Mouse (Mus musculus): ENCODE data around the gene Xiap. TPM values are rescaled to one million over a fixed set of nuclear protein-coding genes. Genes with fewer than 3 reads are reported as not detected.

Gene Xiap
- polyA plus RNA-seq, 1 experiment from 2014 or later: 11.3 TPM

GRCm38 (mm10) chrX:42050652-42051643 is 8.5 kb upstream of the Xiap start:
- Histone ChIP-seq H3K27me3 (replicated peaks) (no peaks in the 10 kb centered on the region), H3K4me2 (no peak overlapping the region), H3K4me1 (no peaks in the 10 kb centered on the region), H3K9ac (replicated peaks) (no peak overlapping the region), H3K4me3 (replicated peaks) (no peak overlapping the region), H3K36me3 (no peaks in the 10 kb centered on the region), H3K27ac (replicated peaks) (no peak overlapping the region), H3K9me3 (replicated peaks) (no peaks in the 10 kb centered on the region)
- no peak for ATAC-seq (ENCODE audit: low FRiP score)
- 80% methylated on average over 5 of the region's 5 CpGs for WGBS

GRCm38 (mm10) chrX:42057012-42057411 is 2.5 kb upstream of the Xiap start:
- no peaks in the 10 kb centered on the region for H3K27me3 ChIP-seq (replicated peaks)
- no peaks in the 10 kb centered on the region for H3K36me3 ChIP-seq
- ATAC-seq (ENCODE audit: low FRiP score): no peak
- H3K9me3 ChIP-seq (replicated peaks): no peaks in the 10 kb centered on the region
- no peak overlapping the region for H3K27ac ChIP-seq (replicated peaks)
- no peaks in the 10 kb centered on the region for H3K4me1 ChIP-seq
- 81% methylated on average over 5 of the region's 5 CpGs for WGBS
- H3K4me2 ChIP-seq: no peak overlapping the region
- H3K4me3 ChIP-seq (replicated peaks): no peak overlapping the region
- no peak overlapping the region for H3K9ac ChIP-seq (replicated peaks)

GRCm38 (mm10) chrX:42057873-42058272 is 1.6 kb upstream of the Xiap start:
- no peak for ATAC-seq (ENCODE audit: low FRiP score)
- Histone ChIP-seq H3K4me2 (no peak overlapping the region), H3K9me3 (replicated peaks) (no peaks in the 10 kb centered on the region), H3K36me3 (no peaks in the 10 kb centered on the region), H3K4me1 (no peaks in the 10 kb centered on the region), H3K27ac (replicated peaks) (no peak overlapping the region), H3K4me3 (replicated peaks) (no peak overlapping the region), H3K9ac (replicated peaks) (no peak overlapping the region), H3K27me3 (replicated peaks) (no peaks in the 10 kb centered on the region)
- WGBS: 85% methylated on average over 4 of the region's 4 CpGs

- H3K9me3 ChIP-seq (replicated peaks): no peaks in the 10 kb centered on the region
- no peaks in the 10 kb centered on the region for H3K27me3 ChIP-seq (replicated peaks)
- no peak overlapping the region for H3K4me2 ChIP-seq
- H3K4me3 ChIP-seq (replicated peaks): no peak overlapping the region
- H3K27ac ChIP-seq (replicated peaks): no peak overlapping the region
- no peak overlapping the region for H3K9ac ChIP-seq (replicated peaks)
- H3K4me1 ChIP-seq: no peaks in the 10 kb centered on the region
- 77% methylated on average over 1 of the region's 1 CpGs for WGBS
- no peaks in the 10 kb centered on the region for H3K36me3 ChIP-seq
- no peak for ATAC-seq (ENCODE audit: low FRiP score)
Observed at GRCm38 (mm10) chrX:42063621-42064020, 4.1 kb downstream of the Xiap start.

- H3K9me3 ChIP-seq (replicated peaks): no peaks in the 10 kb centered on the region
- H3K27me3 ChIP-seq (replicated peaks): no peaks in the 10 kb centered on the region
- no peak for ATAC-seq (ENCODE audit: low FRiP score)
- no peak overlapping the region for H3K4me2 ChIP-seq
- H3K9ac ChIP-seq (replicated peaks): no peak overlapping the region
- H3K36me3 ChIP-seq: no peaks in the 10 kb centered on the region
- 87% methylated on average over 6 of the region's 6 CpGs for WGBS
- no peak overlapping the region for H3K4me3 ChIP-seq (replicated peaks)
- no peaks in the 10 kb centered on the region for H3K4me1 ChIP-seq
- no peak overlapping the region for H3K27ac ChIP-seq (replicated peaks)
Observed at GRCm38 (mm10) chrX:42065086-42065485, 5.6 kb downstream of the Xiap start.

- Histone ChIP-seq H3K4me2 (0 out of 2 replicates have a peak overlapping the region, but pooled peaks have one; percentile 51), H3K9me3 (replicated peaks) (no peaks in the 10 kb centered on the region), H3K9ac (replicated peaks) (no peak overlapping the region), H3K36me3 (no peaks in the 10 kb centered on the region), H3K27ac (replicated peaks) (0 out of 2 replicates have a peak overlapping the region, but pooled peaks have one; percentile 91), H3K4me1 (peaks cover 9% of the 10 kb centered on the region), H3K4me3 (replicated peaks) (no peak overlapping the region), H3K27me3 (replicated peaks) (no peaks in the 10 kb centered on the region)
- ATAC-seq (ENCODE audit: low FRiP score): no peak
- WGBS: 57% methylated on average over 1 of the region's 1 CpGs
Observed at GRCm38 (mm10) chrX:42066771-42067170, 7.3 kb downstream of the Xiap start.

GRCm38 (mm10) chrX:42067791-42068200 is 8.3 kb downstream of the Xiap start:
- Histone ChIP-seq H3K9me3 (replicated peaks) (no peaks in the 10 kb centered on the region), H3K4me3 (replicated peaks) (peak overlapping the region; percentile 48), H3K9ac (replicated peaks) (peak overlapping the region; percentile 55), H3K27me3 (replicated peaks) (no peaks in the 10 kb centered on the region), H3K27ac (replicated peaks) (peak overlapping the region; percentile 91), H3K4me2 (peak overlapping the region; percentile 51), H3K4me1 (peaks cover 9% of the 10 kb centered on the region), H3K36me3 (no peaks in the 10 kb centered on the region)
- peak; percentile 88 for ATAC-seq (ENCODE audit: low FRiP score)
- WGBS: 16% methylated on average over 23 of the region's 27 CpGs

GRCm38 (mm10) chrX:42068201-42068874 is 8.9 kb downstream of the Xiap start:
- H3K4me2 ChIP-seq: peak overlapping the region; percentile 54
- no peaks in the 10 kb centered on the region for H3K9me3 ChIP-seq (replicated peaks)
- no peaks in the 10 kb centered on the region for H3K36me3 ChIP-seq
- H3K4me3 ChIP-seq (replicated peaks): peak overlapping the region; percentile 48
- no peaks in the 10 kb centered on the region for H3K27me3 ChIP-seq (replicated peaks)
- peak overlapping the region; percentile 91 for H3K27ac ChIP-seq (replicated peaks)
- peaks cover 9% of the 10 kb centered on the region for H3K4me1 ChIP-seq
- peak overlapping the region; percentile 55 for H3K9ac ChIP-seq (replicated peaks)
- ATAC-seq (ENCODE audit: low FRiP score): peak; percentile 88
- WGBS: 17% methylated on average over 29 of the region's 37 CpGs

- ATAC-seq (ENCODE audit: low FRiP score): peak; percentile 2; the same call in 1 of the 2 replicates
- WGBS: 8% methylated on average over 3 of the region's 3 CpGs
- Histone ChIP-seq H3K36me3 (no peaks in the 10 kb centered on the region), H3K27ac (replicated peaks) (peak overlapping the region; percentile 91), H3K27me3 (replicated peaks) (no peaks in the 10 kb centered on the region), H3K4me1 (peaks cover 9% of the 10 kb centered on the region), H3K9me3 (replicated peaks) (no peaks in the 10 kb centered on the region), H3K4me3 (replicated peaks) (peak overlapping the region; percentile 48), H3K4me2 (peak overlapping the region; percentile 54), H3K9ac (replicated peaks) (0 out of 2 replicates have a peak overlapping the region, but pooled peaks have one; percentile 23)
Observed at GRCm38 (mm10) chrX:42068875-42069257, 9.4 kb downstream of the Xiap start.

GRCm38 (mm10) chrX:42087731-42088130 is 28.3 kb downstream of the Xiap start:
- Histone ChIP-seq H3K36me3 (no peaks in the 10 kb centered on the region), H3K9ac (replicated peaks) (no peak overlapping the region), H3K9me3 (replicated peaks) (no peaks in the 10 kb centered on the region), H3K27ac (replicated peaks) (no peak overlapping the region), H3K27me3 (replicated peaks) (no peaks in the 10 kb centered on the region), H3K4me2 (no peak overlapping the region), H3K4me3 (replicated peaks) (no peak overlapping the region), H3K4me1 (no peaks in the 10 kb centered on the region)
- WGBS: 83% methylated on average over 8 of the region's 8 CpGs
- no peak for ATAC-seq (ENCODE audit: low FRiP score)

GRCm38 (mm10) chrX:42088136-42088535 is 28.7 kb downstream of the Xiap start:
- H3K36me3 ChIP-seq: no peaks in the 10 kb centered on the region
- H3K4me1 ChIP-seq: no peaks in the 10 kb centered on the region
- ATAC-seq (ENCODE audit: low FRiP score): no peak
- H3K9ac ChIP-seq (replicated peaks): no peak overlapping the region
- H3K9me3 ChIP-seq (replicated peaks): no peaks in the 10 kb centered on the region
- H3K27me3 ChIP-seq (replicated peaks): no peaks in the 10 kb centered on the region
- WGBS: 90% methylated on average over 5 of the region's 5 CpGs
- no peak overlapping the region for H3K4me2 ChIP-seq
- H3K27ac ChIP-seq (replicated peaks): no peak overlapping the region
- no peak overlapping the region for H3K4me3 ChIP-seq (replicated peaks)

Data from neural tube, embryonic 15.5 days (tissue).